Mouse (Mus musculus) cortical plate, adult 2 months (tissue): ENCODE measurements at regions not wholly inside any gene's neighbourhood (a gene's known extent, or its start where the extent isn't known, plus 50 kb on each side); places are given as distances from the start of the nearest gene placed in this dataset.

ENCODE experiments used
- CTCF ChIP-seq: fragments of 200-500 bp; IDR thresholded peaks from 2 replicates; pipeline ENCODE4 v1.5.1; 2011; ENCODE audit warnings: mild to moderate bottlenecking, control low read depth, low read length; ENCODE audit not compliant: insufficient read depth; ENCODE audit errors: extremely low read depth
- POLR2A ChIP-seq: fragments of 200-500 bp; IDR thresholded peaks from 2 replicates; pipeline ENCODE4 v1.6.1; 2011; ENCODE audit warnings: mild to moderate bottlenecking, low read length, control low read depth; ENCODE audit not compliant: insufficient read depth; ENCODE audit errors: extremely low read depth

- TF ChIP-seq CTCF (no peak), POLR2A (no peak)
Observed at GRCm38 (mm10) chr6:35640672-35641071, 101.0 kb upstream of the Mtpn start.
